Mouse (Mus musculus) MEL (cell line): Measurements from ENCODE around the gene Slc2a1. TPM values are rescaled to one million over a fixed set of nuclear protein-coding genes. Genes with fewer than 3 reads are reported as not detected.

Experiments
- DNase-seq: peaks from one replicate; pipeline ENCODE4 v3.0.0; 2011; ENCODE audit warnings: low read depth, low spot score
- H3K27ac ChIP-seq: 2 replicates; pipeline ENCODE4 v1.5.1; 2012; ENCODE audit warnings: low read depth, mild to moderate bottlenecking, control low read depth, low read length, moderate library complexity; ENCODE audit not compliant: control insufficient read depth
- H3K27me3 ChIP-seq, 2 experiments: fragments of 150-350 bp in 1 of 2; sonication (generic) in 1 of 2; 2 replicates each; pipeline ENCODE4 v1.6.1; 2012; ENCODE audit warnings: low read length in 2 of 2, mild to moderate bottlenecking in 2 of 2, improper control_type of control experiment in 1 of 2, moderate library complexity in 1 of 2; ENCODE audit not compliant: insufficient read depth in 2 of 2, control insufficient read depth in 1 of 2
- H3K36me3 ChIP-seq, 2 experiments: 2 replicates each; pipeline ENCODE4 v1.6.1; 2012 to 2014; ENCODE audit warnings: low read length in 2 of 2, improper control_type of control experiment in 1 of 2, inconsistent platforms in 1 of 2, mild to moderate bottlenecking in 1 of 2; ENCODE audit not compliant: insufficient read depth in 2 of 2, control insufficient read depth in 1 of 2
- H3K4me1 ChIP-seq, 2 experiments: fragments of 150-350 bp in 1 of 2; sonication (generic) in 1 of 2; 2 replicates each; pipeline ENCODE4 v1.6.1; 2012; ENCODE audit warnings: low read length in 2 of 2, improper control_type of control experiment in 1 of 2, mild to moderate bottlenecking in 1 of 2; ENCODE audit not compliant: insufficient read depth in 2 of 2, control insufficient read depth in 1 of 2
- H3K4me3 ChIP-seq, 2 experiments: fragments of 150-350 bp in 1 of 2; sonication (generic) in 1 of 2; 2 replicates each; pipeline ENCODE4 v1.5.1; 2012; ENCODE audit warnings: low read depth in 2 of 2, low read length in 2 of 2, mild to moderate bottlenecking in 2 of 2, moderate library complexity in 2 of 2, control low read depth in 1 of 2, improper control_type of control experiment in 1 of 2; ENCODE audit not compliant: control insufficient read depth in 1 of 2, insufficient read depth in 1 of 2
- H3K79me2 ChIP-seq: 2 replicates; pipeline ENCODE4 v1.6.1; 2012; ENCODE audit warnings: mild to moderate bottlenecking, low read length, moderate library complexity; ENCODE audit not compliant: control insufficient read depth, poor library complexity, insufficient read depth
- H3K9ac ChIP-seq: 2 replicates; pipeline ENCODE4 v1.6.1; 2012; ENCODE audit warnings: low read depth, mild to moderate bottlenecking, control low read depth, low read length, moderate library complexity; ENCODE audit not compliant: control insufficient read depth, poor library complexity, severe bottlenecking
- H3K9me3 ChIP-seq: fragments of 150-350 bp; sonication (generic); replicated peaks from 2 replicates; pipeline ENCODE4 v1.6.1; 2012; ENCODE audit warnings: mild to moderate bottlenecking, low read length, improper control_type of control experiment, moderate library complexity; ENCODE audit not compliant: insufficient read depth
- BHLHE40 ChIP-seq: IDR thresholded peaks from 2 replicates; pipeline ENCODE4 v1.6.1; 2012; ENCODE audit warnings: low read depth, mild to moderate bottlenecking, inconsistent platforms, low read length, improper control_type of control experiment, borderline replicate concordance
- CHD1 ChIP-seq: IDR thresholded peaks from 2 replicates; pipeline ENCODE4 v1.6.1; 2012; ENCODE audit warnings: low read depth, mild to moderate bottlenecking, inconsistent platforms, low read length, improper control_type of control experiment
- CHD2 ChIP-seq: IDR thresholded peaks from 2 replicates; pipeline ENCODE4 v1.6.1; 2011; ENCODE audit warnings: low read length, improper control_type of control experiment
- CTCF ChIP-seq, 3 experiments: IDR thresholded peaks in 2 of 3; conservative IDR thresholded peaks in 1 of 3; 2 replicates each; pipeline ENCODE4 v1.5.1; 2011 to 2012; ENCODE audit warnings: low read length in 3 of 3, low read depth in 2 of 3, mild to moderate bottlenecking in 2 of 3, improper control_type of control experiment in 1 of 3, inconsistent platforms in 1 of 3, mixed read lengths in 1 of 3, moderate library complexity in 1 of 3; ENCODE audit not compliant: control insufficient read depth in 1 of 3, insufficient read depth in 1 of 3, poor library complexity in 1 of 3, severe bottlenecking in 1 of 3
- E2F4 ChIP-seq: IDR thresholded peaks from 2 replicates; pipeline ENCODE4 v1.6.1; 2011; ENCODE audit warnings: low read depth, low read length, improper control_type of control experiment, borderline replicate concordance
- ELF1 ChIP-seq: IDR thresholded peaks from 2 replicates; pipeline ENCODE4 v1.6.1; 2014; ENCODE audit warnings: low read depth, mild to moderate bottlenecking, inconsistent platforms, low read length, improper control_type of control experiment, moderate library complexity
- EP300 ChIP-seq, 2 experiments: IDR thresholded peaks; 2 replicates each; pipeline ENCODE4 v1.6.1; 2011; ENCODE audit warnings: improper control_type of control experiment in 2 of 2, low read length in 2 of 2, low read depth in 1 of 2, mild to moderate bottlenecking in 1 of 2
- ETS1 ChIP-seq: IDR thresholded peaks from 2 replicates; pipeline ENCODE4 v1.6.1; 2012; ENCODE audit warnings: low read depth, mild to moderate bottlenecking, inconsistent platforms, low read length, improper control_type of control experiment, moderate library complexity
- GATA1 ChIP-seq: IDR thresholded peaks from 2 replicates; pipeline ENCODE4 v1.6.1; 2011; ENCODE audit warnings: low read depth, low read length, improper control_type of control experiment
- JUND ChIP-seq: IDR thresholded peaks from 2 replicates; pipeline ENCODE4 v1.6.1; 2011; ENCODE audit warnings: low read depth, mild to moderate bottlenecking, improper control_type of control experiment, low read length
- KAT2A ChIP-seq: conservative IDR thresholded peaks from 2 replicates; pipeline ENCODE4 v1.6.1; 2012; ENCODE audit warnings: low read depth, low read length, improper control_type of control experiment, inconsistent platforms
- MAFK ChIP-seq: IDR thresholded peaks from 2 replicates; pipeline ENCODE4 v1.6.1; 2011; ENCODE audit warnings: low read depth, mild to moderate bottlenecking, low read length, improper control_type of control experiment, borderline replicate concordance
- MAZ ChIP-seq: IDR thresholded peaks from 2 replicates; pipeline ENCODE4 v1.6.1; 2012; ENCODE audit warnings: low read depth, mild to moderate bottlenecking, inconsistent platforms, low read length, improper control_type of control experiment
- MEF2A ChIP-seq: IDR thresholded peaks from 2 replicates; pipeline ENCODE4 v1.6.1; 2014; ENCODE audit warnings: low read depth, mild to moderate bottlenecking, inconsistent platforms, low read length, improper control_type of control experiment; ENCODE audit not compliant: poor library complexity, insufficient replicate concordance, severe bottlenecking; ENCODE audit errors: extremely low read depth
- MXI1 ChIP-seq: IDR thresholded peaks from 2 replicates; pipeline ENCODE4 v1.6.1; 2011; ENCODE audit warnings: mild to moderate bottlenecking, low read depth, low read length, improper control_type of control experiment
- MYB ChIP-seq: IDR thresholded peaks from 2 replicates; pipeline ENCODE4 v1.6.1; 2011; ENCODE audit warnings: mild to moderate bottlenecking, low read depth, low read length, improper control_type of control experiment
- MYC ChIP-seq: IDR thresholded peaks from 2 replicates; pipeline ENCODE4 v1.6.1; 2011; ENCODE audit warnings: low read depth, mild to moderate bottlenecking, low read length, improper control_type of control experiment, moderate library complexity
- POLR2A ChIP-seq, 2 experiments: IDR thresholded peaks; 2 replicates each; pipeline ENCODE4 v1.6.1; 2011 to 2012; ENCODE audit warnings: low read length in 2 of 2, mild to moderate bottlenecking in 2 of 2, control low read depth in 1 of 2, improper control_type of control experiment in 1 of 2, low read depth in 1 of 2, moderate library complexity in 1 of 2; ENCODE audit not compliant: control insufficient read depth in 1 of 2, insufficient read depth in 1 of 2, poor library complexity in 1 of 2
- POLR2AphosphoS2 ChIP-seq: IDR thresholded peaks from 2 replicates; pipeline ENCODE4 v1.6.1; 2011; ENCODE audit warnings: low read length, improper control_type of control experiment
- POLR2AphosphoS5 ChIP-seq: IDR thresholded peaks from 2 replicates; pipeline ENCODE4 v1.6.1; 2012; ENCODE audit warnings: low read depth, borderline replicate concordance, mild to moderate bottlenecking, inconsistent platforms, low read length, moderate library complexity, mixed read lengths
- RAD21 ChIP-seq: IDR thresholded peaks from 2 replicates; pipeline ENCODE4 v1.6.1; 2011; ENCODE audit warnings: mild to moderate bottlenecking, low read depth, low read length, improper control_type of control experiment
- RCOR1 ChIP-seq: IDR thresholded peaks from 2 replicates; pipeline ENCODE4 v1.6.1; 2012; ENCODE audit warnings: low read depth, mild to moderate bottlenecking, inconsistent platforms, low read length, improper control_type of control experiment
- SIN3A ChIP-seq: IDR thresholded peaks from 2 replicates; pipeline ENCODE4 v1.6.1; 2012; ENCODE audit warnings: low read length, improper control_type of control experiment, inconsistent platforms
- SMC3 ChIP-seq: IDR thresholded peaks from 2 replicates; pipeline ENCODE4 v1.6.1; 2011; ENCODE audit warnings: low read depth, low read length, improper control_type of control experiment
- TBP ChIP-seq: IDR thresholded peaks from 2 replicates; pipeline ENCODE4 v1.8.0; 2011; ENCODE audit warnings: low read depth, low read length, improper control_type of control experiment
- TCF12 ChIP-seq: IDR thresholded peaks from 2 replicates; pipeline ENCODE4 v1.6.1; 2014; ENCODE audit warnings: low read depth, mild to moderate bottlenecking, inconsistent platforms, low read length, improper control_type of control experiment, moderate library complexity
- UBTF ChIP-seq: IDR thresholded peaks from 2 replicates; pipeline ENCODE4 v1.6.1; 2012; ENCODE audit warnings: low read depth, mild to moderate bottlenecking, inconsistent platforms, low read length, improper control_type of control experiment, moderate library complexity, borderline replicate concordance; ENCODE audit not compliant: insufficient read depth
- USF2 ChIP-seq, 2 experiments: IDR thresholded peaks; 2 replicates each; pipeline ENCODE4 v1.6.1; 2011 to 2012; ENCODE audit warnings: improper control_type of control experiment in 2 of 2, low read length in 2 of 2, borderline replicate concordance in 1 of 2, inconsistent platforms in 1 of 2, low read depth in 1 of 2, mild to moderate bottlenecking in 1 of 2; ENCODE audit not compliant: insufficient read depth in 1 of 2
- ZC3H11A ChIP-seq: IDR thresholded peaks from 2 replicates; pipeline ENCODE4 v1.6.1; 2012; ENCODE audit warnings: low read depth, mild to moderate bottlenecking, inconsistent platforms, low read length, improper control_type of control experiment
- ZKSCAN1 ChIP-seq: IDR thresholded peaks from 2 replicates; pipeline ENCODE4 v1.6.1; 2012; ENCODE audit warnings: low read depth, mild to moderate bottlenecking, inconsistent platforms, low read length, improper control_type of control experiment, moderate library complexity
- ZMIZ1 ChIP-seq: IDR thresholded peaks from 2 replicates; pipeline ENCODE4 v1.6.1; 2012; ENCODE audit warnings: low read depth, mild to moderate bottlenecking, inconsistent platforms, low read length, improper control_type of control experiment, moderate library complexity
- ZNF384 ChIP-seq: IDR thresholded peaks from 2 replicates; pipeline ENCODE4 v1.6.1; 2012; ENCODE audit warnings: low read depth, mild to moderate bottlenecking, inconsistent platforms, low read length, improper control_type of control experiment
- polyA plus RNA-seq, 2 experiments: library from polyadenylated mRNA; stranded (reverse) in 1 of 2; unstranded in 1 of 2; fragments of >175 nt in 1 of 2; fragments of >200 nt in 1 of 2; gene quantifications; 2 replicates each; pipeline versions ENCODE4 v1.2.1 to v1.2.4; 2012; ENCODE audit warnings: low replicate concordance in 2 of 2, low read depth in 1 of 2; ENCODE audit not compliant: insufficient read length in 2 of 2, insufficient read depth in 1 of 2, missing spikeins in 1 of 2
- total RNA-seq: library from RNA; depleted of rRNA; stranded (reverse); fragments of 300-350 nt; gene quantifications from 2 replicates; pipeline ENCODE4 v1.2.3, GENCODE M21; 2012

The Slc2a1 gene
- total and polyA plus RNA-seq, 3 experiments = 15.9 to 99.5 TPM; not detected in 1

DNA sequence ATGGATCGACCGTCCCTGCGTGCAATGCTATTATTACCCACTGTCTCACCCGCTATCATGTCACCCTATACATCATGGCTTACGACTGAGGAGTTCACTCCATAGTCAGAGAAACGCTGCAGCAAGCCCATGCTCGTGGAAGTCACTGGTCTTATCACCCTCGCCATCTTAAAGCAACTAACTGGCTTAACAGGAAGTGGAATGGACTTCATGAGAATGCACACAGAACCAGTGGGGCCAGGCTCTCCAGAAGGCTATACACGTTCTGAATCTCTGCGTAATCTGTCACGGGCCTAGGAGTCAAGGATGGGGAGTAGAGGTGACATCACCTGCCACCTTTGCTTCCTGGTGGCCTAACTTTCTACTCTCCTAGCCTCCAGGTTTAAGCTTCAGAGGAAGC is 40.2 kb downstream of the Slc2a1 start:
- Histone ChIP-seq H3K4me1 (no peaks in the 10 kb centered on the region), H3K27ac (no peak overlapping the region), H3K4me3 (no peak overlapping the region), H3K9ac (no peak overlapping the region), H3K79me2 (no peaks in the 10 kb centered on the region), H3K36me3 (no peaks in the 10 kb centered on the region; a peak in 1 of 4 replicates), H3K9me3 (no peaks in the 10 kb centered on the region), H3K27me3 (peaks cover 0 to 3% of the 10 kb centered on the region in 2 experiments; a peak in 2 of 4 replicates)
- DNase-seq = no peak
- no peak for TF ChIP-seq ELF1
- peak; percentile 39; the same call in 1 of the 2 replicates for TF ChIP-seq GATA1

GRCm38 (mm10) chr4:119157186-119157585 is 48.7 kb downstream of the Slc2a1 start:
- Histone ChIP-seq H3K9ac (no peak overlapping the region), H3K4me1 (no peaks in the 10 kb centered on the region), H3K27me3 (peaks cover 5 to 8% of the 10 kb centered on the region in 2 experiments; a peak in 3 of 4 replicates), H3K36me3 (no peaks in the 10 kb centered on the region), H3K79me2 (no peaks in the 10 kb centered on the region), H3K9me3 (no peaks in the 10 kb centered on the region), H3K4me3 (no peak overlapping the region), H3K27ac (no peak overlapping the region)
- DNase-seq = peak; percentile 81
- no peak for TF ChIP-seq CHD1
- TF ChIP-seq EP300 (IDR thresholded peaks at IDR 0.05; ENCODE audit: low read depth in 1 of 2, low read length in 2 of 2) = no peak
- peak; percentile 70 to 78 (median 72) for TF ChIP-seq CTCF (IDR thresholded peaks at IDR 0.05 in 2 of 3, conservative IDR thresholded peaks at IDR 0.05 in 1 of 3; ENCODE audit: control insufficient read depth in 1 of 3, insufficient read depth in 1 of 3, low read depth in 2 of 3, low read length in 3 of 3, poor library complexity in 1 of 3, severe bottlenecking in 1 of 3)
- TF ChIP-seq SMC3 = peak; percentile 68
- no peak for TF ChIP-seq MYB
- no peak for TF ChIP-seq USF2 (IDR thresholded peaks at IDR 0.05; ENCODE audit: borderline replicate concordance in 1 of 2, insufficient read depth in 1 of 2, low read depth in 1 of 2, low read length in 2 of 2)
- no peak for TF ChIP-seq E2F4
- TF ChIP-seq MXI1 = no peak
- no peak for TF ChIP-seq SIN3A
- TF ChIP-seq POLR2A (IDR thresholded peaks at IDR 0.05; ENCODE audit: control insufficient read depth in 1 of 2, insufficient read depth in 1 of 2, low read depth in 1 of 2, low read length in 2 of 2, poor library complexity in 1 of 2) = no peak
- TF ChIP-seq MEF2A = no peak
- TF ChIP-seq ZKSCAN1 = no peak
- no peak for TF ChIP-seq UBTF
- no peak for TF ChIP-seq KAT2A
- TF ChIP-seq RAD21 = peak; percentile 63
- TF ChIP-seq BHLHE40 = no peak
- peak; percentile 17; the same call in 1 of the 2 replicates for TF ChIP-seq GATA1
- TF ChIP-seq ZC3H11A = peak; percentile 55
- TF ChIP-seq MAZ = no peak
- TF ChIP-seq TCF12 = no peak
- no peak for TF ChIP-seq CHD2
- no peak for TF ChIP-seq RCOR1
- TF ChIP-seq MYC = no peak
- no peak for TF ChIP-seq ETS1
- no peak for TF ChIP-seq MAFK
- no peak for TF ChIP-seq POLR2AphosphoS5
- TF ChIP-seq ELF1 = no peak
- no peak for TF ChIP-seq ZNF384
- no peak for TF ChIP-seq TBP
- no peak for TF ChIP-seq JUND
- no peak for TF ChIP-seq ZMIZ1
- no peak for TF ChIP-seq POLR2AphosphoS2
